Mouse (Mus musculus): ENCODE data around the gene Jmjd1c.

Jmjd1c gene

DNA sequence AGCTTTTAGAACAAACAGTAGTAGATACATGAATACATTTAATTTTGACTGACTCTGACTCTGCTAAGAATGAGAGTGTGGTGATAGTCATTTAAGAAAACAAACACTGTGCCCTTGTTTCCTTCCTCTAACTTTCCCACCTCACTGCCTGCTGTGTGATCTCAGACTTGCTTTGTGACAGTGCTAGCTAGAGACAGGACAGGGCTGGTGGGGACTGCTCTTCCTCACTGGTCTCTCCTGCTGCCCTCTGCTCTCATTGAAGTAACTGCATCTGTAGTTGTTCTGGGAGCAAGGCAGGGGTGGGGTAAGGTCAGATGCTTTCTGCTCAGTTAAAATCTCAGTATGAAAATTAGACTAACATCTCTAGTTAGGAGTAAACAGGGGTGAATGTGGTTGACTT lies 93.1 kb downstream of the Jmjd1c start:
- no peak for DNase-seq (ENCODE audit: low read depth, low spot score)

DNA sequence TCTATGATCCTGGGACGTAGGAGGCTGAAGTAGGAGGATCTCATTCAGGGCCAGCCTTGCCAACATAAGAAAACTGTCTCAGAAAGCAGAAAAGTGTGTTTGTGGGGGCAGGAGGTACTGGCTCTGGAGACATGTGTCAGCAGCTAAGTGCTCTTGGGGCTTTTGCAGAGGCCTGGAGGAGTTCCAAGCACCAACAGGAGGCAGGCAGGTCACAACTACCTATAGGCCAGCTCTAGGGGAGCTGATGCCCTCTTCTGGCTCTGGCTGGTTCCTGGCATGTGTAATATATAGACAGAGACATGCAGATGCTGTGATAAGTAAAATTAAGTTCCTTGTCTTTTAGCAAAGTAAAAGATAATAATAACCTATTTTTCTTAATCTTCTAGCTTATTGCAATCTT lies 94.3 kb downstream of the Jmjd1c start:
- no peak for DNase-seq (ENCODE audit: low read depth, low spot score)

DNA sequence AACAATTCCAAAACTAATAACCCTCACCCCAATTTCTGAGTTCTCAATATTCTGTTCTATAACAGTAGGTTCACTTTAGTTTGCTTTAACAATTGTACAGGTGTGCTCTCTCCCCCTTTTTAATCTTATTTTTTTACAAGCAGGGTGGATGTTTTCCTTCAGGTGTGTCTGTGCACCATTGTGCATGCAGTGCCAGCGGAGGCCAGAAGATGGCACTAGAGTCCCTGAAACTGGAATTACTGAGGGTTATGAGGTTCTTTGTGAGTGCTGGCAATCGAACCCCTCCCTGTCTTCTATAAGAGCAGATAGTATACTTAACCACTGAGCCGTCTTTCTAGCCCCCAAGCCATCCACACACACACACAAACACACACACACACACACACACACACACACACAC lies 96.4 kb downstream of the Jmjd1c start:
- DNase-seq (ENCODE audit: low read depth, low spot score) = no peak

- no peak for DNase-seq (ENCODE audit: low read depth, low spot score)
Measured at GRCm38 (mm10) chr10:67193003-67193652, 97.2 kb downstream of the Jmjd1c start.

GRCm38 (mm10) chr10:67194046-67194445 lies 98.1 kb downstream of the Jmjd1c start:
- no peak for DNase-seq (ENCODE audit: low read depth, low spot score)

GRCm38 (mm10) chr10:67195671-67196070 lies 99.7 kb downstream of the Jmjd1c start:
- DNase-seq (ENCODE audit: low read depth, low spot score) = no peak

- no peak for DNase-seq (ENCODE audit: low read depth, low spot score)
Measured at GRCm38 (mm10) chr10:67197186-67197585, 101.3 kb downstream of the Jmjd1c start.

GRCm38 (mm10) chr10:67197829-67198228 lies 101.9 kb downstream of the Jmjd1c start:
- DNase-seq (ENCODE audit: low read depth, low spot score) = no peak

DNA sequence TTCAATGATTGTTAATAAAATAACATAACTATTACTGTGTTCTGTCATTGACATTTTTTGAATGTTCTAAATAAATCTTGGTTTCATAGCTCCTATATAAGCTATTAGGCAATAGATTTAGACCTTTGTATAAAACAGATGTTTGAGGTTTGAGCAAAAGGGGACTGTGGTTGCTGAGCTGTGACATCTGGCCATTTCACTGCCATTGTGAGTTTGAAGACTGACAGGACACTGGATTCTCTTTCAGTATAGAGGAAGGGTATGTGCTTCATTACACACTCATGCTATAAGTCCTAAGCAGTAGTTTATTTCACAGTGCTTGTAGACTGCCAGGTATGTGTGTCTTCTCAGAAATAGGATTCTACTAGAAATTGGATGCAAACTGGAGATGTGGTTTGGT lies 105.8 kb downstream of the Jmjd1c start:
- DNase-seq (ENCODE audit: low read depth, low spot score) = no peak

DNA sequence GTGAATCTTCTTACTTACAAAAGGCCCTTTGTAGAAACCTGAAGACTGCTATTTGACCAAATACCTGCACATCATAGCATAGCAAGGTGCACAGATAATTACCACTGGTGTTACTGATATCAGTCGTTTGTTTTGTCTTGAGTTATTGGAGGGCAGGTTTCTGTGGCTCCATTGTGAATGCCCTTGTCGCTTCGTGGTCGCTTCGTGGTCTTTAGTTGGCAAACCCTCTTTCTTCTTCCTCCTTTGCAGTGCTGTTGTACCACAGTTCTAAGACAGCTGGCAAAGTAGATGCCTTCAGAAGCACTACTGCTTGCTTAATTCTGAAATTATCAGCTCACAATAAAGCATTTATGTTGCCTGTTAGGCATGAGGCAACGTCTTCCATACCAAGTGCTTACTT lies 106.5 kb downstream of the Jmjd1c start:
- no peak for DNase-seq (ENCODE audit: low read depth, low spot score)

GRCm38 (mm10) chr10:67204652-67205407 lies 108.9 kb downstream of the Jmjd1c start:
- no peak for DNase-seq (ENCODE audit: low read depth, low spot score)

- no peak for DNase-seq (ENCODE audit: low read depth, low spot score)
Measured at GRCm38 (mm10) chr10:67207931-67208330, 112.0 kb downstream of the Jmjd1c start.

- no peak for DNase-seq (ENCODE audit: low read depth, low spot score)
Measured at GRCm38 (mm10) chr10:67209916-67210675, 114.2 kb downstream of the Jmjd1c start.

DNA sequence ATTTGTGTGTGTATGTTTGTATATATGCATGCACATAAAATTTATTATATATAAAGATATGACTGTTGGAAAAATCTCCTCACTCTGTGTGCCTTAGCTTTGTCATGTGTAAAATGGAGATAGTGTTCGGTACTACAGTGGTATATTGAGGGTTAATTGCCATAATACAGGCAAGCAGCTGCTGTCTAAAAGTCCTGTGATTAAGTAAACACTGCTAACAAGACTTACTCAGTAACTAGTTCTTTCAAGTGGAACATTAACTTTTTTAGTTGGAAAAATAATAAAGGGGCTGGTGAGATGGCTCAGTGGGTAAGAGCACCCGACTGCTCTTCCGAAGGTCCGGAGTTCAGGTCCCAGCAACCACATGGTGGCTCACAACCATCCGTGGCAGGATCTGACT lies 116.1 kb downstream of the Jmjd1c start:
- no peak for DNase-seq (ENCODE audit: low read depth, low spot score)

DNA sequence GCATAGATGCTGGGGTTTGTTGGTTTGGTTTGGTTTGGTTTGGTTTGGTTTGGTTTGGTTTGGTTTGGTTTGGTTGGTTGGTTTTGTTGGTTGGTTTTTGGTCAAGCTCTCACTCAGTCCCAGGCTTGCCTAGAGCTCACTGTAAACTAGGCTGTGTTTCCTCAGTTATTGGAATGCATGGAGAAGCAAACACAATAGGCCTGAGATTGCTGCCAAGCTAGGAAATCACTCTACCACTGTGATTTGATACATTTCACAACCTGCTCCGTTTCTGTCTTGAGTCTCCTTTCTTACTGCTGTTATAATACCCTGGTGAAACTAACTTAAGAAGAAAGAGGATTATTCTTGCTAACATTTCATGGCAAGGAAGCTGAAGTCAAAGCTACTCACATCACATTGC lies 117.8 kb downstream of the Jmjd1c start:
- DNase-seq (ENCODE audit: low read depth, low spot score) = no peak

DNA sequence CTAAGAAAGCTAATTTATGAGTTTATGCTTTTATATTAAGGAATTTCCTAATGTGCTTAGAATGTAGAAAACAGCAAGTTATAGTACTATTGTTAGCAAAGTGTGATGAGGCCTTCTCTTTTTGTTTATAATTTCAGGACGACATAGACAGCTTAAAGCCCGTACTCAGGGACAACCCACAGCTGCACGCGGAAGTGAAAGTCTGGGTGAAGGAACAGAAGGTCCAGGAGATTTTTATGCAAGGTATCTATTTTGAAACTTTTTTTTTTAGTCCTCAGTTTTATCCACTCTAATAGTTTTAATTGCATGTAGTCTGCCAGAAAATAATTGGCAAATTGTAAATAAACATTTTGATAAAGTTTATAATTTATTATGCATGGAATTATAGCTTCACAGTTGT lies 119.2 kb downstream of the Jmjd1c start:
- DNase-seq (ENCODE audit: low read depth, low spot score) = no peak

DNA sequence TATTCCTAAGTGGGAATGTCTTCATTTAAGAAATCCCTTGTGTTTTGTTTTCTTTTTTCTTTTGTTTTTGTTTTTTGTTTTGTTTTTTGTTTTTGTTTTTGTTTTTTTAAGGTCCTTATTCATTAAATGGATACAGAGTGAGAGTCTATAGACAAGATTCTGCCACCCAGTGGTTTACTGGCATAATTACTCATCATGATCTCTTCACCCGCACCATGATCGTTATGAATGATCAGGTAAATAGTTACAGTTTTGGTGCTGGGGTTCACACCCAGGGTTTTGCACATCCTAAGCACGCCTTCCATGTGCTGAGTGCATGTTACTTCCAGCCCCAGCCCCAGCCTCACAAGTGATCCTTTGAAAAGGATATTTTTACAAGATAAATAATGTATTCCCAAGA lies 120.9 kb downstream of the Jmjd1c start:
- no peak for DNase-seq (ENCODE audit: low read depth, low spot score)

GRCm38 (mm10) chr10:67218873-67219565 lies 123.1 kb downstream of the Jmjd1c start:
- DNase-seq (ENCODE audit: low read depth, low spot score) = no peak

GRCm38 (mm10) chr10:67220251-67220650 lies 124.3 kb downstream of the Jmjd1c start:
- no peak for DNase-seq (ENCODE audit: low read depth, low spot score)

DNA sequence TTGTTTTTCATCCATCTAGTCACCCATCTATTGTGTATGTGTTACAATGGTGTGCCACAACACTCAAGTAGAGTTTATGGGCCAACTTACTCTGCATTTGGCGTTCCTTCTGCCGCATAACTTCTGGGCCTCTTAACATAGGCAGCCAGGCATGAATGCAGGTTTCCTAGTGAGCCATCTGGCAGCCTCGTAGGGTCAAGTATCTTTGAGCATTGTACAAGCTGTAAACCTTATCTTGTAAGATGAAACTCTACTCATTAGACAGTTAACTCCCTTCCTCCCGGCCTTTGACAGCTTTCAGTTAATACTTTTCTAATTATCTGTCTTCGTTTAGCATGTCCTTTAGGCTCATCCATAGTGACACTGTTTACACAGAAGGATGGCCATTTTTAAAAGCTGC lies 125.4 kb downstream of the Jmjd1c start:
- DNase-seq (ENCODE audit: low read depth, low spot score) = no peak

GRCm38 (mm10) chr10:67223942-67224341 lies 128.0 kb downstream of the Jmjd1c start:
- DNase-seq (ENCODE audit: low read depth, low spot score) = no peak

- DNase-seq (ENCODE audit: low read depth, low spot score) = no peak
Measured at GRCm38 (mm10) chr10:67225528-67225927, 129.6 kb downstream of the Jmjd1c start.

All from forelimb bud, embryonic 11.5 days (tissue).